Mouse (Mus musculus) left cerebral cortex, adult 11 months (tissue): Measurements from ENCODE around the gene 5031410I06Rik.
"Not testable (repeated sequence)": the region's sequence is repeated elsewhere in the genome, so short reads cannot be mapped to it uniquely, and the experiment has no call there.

Experiments
- DNase-seq: peaks from one replicate; pipeline ENCODE4 v3.0.0; 2022; ENCODE audit warnings: low spot score

5031410I06Rik gene

DNA sequence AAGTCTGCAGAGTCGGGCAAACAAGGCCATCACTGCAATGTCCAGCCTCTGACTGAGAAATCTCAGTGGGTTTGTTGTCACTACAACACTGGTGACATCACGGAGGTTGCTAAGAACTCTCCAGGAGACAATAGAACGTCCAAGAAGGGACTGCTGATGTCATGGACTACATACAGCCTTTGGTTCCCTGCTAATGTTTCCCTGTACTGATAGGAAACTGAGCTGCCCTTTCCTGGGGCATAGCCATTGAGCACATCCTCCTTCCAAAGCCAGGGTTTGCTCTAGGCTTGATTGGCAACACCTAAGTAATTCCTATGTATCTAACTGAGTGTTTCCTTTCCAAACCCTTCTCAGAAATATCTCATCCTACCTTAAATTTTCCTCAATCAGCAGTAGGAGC lies at the start of gene 5031410I06Rik:
Gene 5031410I06Rik (minus strand): TSS at position 101 of the 400 bp plus-strand sequence.
- DNase-seq = not testable (repeated sequence)

DNA sequence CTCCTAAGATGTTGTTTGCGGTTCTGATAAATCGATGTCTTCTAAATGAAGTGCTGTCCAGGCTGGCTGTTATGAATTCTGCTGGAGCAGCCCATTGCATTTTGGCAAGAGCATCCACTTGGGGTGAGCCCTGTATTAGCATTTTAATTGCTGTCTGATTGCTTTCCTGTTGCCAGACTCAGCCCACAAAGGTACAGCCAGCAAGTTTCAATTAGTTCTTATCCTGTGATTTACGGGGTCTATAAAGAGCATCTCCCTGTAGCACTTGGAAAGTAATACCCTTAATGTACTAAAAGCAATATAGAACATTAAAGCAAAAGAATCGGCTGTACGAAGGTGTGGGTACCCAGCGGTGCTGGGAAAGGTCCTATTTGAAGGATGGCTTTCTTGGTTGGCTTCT lies 37.7 kb upstream of the 5031410I06Rik start:
- no peak for DNase-seq

DNA sequence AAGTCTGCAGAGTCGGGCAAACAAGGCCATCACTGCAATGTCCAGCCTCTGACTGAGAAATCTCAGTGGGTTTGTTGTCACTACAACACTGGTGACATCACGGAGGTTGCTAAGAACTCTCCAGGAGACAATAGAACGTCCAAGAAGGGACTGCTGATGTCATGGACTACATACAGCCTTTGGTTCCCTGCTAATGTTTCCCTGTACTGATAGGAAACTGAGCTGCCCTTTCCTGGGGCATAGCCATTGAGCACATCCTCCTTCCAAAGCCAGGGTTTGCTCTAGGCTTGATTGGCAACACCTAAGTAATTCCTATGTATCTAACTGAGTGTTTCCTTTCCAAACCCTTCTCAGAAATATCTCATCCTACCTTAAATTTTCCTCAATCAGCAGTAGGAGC lies 16.2 kb upstream of the 5031410I06Rik start, which contains the start of gene Gm10220:
Gene Gm10220 (minus strand): TSS at position 101 of the 400 bp plus-strand sequence.
- not testable (repeated sequence) for DNase-seq

DNA sequence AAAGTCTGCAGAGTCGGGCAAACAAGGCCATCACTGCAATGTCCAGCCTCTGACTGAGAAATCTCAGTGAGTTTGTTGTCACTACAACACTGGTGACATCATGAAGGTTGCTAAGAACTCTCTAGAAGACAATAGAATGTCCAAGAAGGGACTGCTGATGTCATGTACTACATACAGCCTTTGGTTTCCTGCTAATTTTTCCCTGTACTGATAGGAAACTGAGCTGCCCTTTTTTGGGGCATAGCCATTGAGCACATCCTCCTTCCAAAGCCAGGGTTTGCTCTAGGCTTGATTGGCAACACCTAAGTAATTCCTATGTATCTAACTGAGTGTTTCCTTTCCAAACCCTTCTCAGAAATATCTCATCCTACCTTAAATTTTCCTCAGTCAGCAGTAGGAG lies 16.0 kb downstream of the 5031410I06Rik start, which contains the start of gene Gm10471:
Gene Gm10471 (minus strand): TSS at position 101 of the 400 bp plus-strand sequence.
- DNase-seq = not testable (repeated sequence)

DNA sequence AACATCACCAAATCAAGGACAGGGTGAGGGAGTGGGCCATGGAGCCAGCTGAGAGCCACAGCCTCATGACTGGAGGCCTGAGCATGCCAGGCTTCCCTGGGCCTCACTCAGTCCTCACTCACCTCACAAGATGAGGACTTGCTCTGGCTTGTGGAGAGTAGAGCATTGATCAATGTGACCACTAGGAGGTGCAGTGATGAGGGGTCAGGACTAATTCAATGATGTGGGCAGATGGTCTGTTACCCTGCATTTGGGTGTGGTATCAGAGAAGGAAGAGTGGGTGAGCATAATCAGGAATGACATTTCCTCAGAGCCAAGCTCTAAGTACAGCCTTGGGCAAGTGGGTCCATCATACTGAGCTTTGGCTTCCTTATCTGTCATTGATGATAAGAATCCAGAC lies 26.1 kb downstream of the 5031410I06Rik start:
- DNase-seq = not testable (repeated sequence)

DNA sequence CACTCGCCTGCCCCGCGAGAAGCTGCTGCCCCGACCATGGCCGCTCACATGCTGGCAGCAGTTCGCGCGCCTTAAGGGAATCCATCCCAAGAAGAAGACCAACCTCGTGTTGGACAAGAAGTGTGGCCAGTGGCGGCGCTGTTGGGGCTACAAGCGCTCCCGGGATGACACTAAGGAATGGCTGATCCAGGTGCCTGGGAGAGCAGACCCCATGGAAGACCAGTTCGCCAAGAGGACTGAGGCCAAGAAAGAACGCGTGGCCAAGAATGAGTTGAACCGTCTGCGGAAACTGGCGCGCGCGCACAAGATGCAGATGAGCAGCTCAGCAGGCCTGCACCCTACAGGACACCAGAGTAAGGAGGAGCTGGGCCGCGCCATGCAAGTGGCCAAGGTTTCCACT lies 34.4 kb downstream of the 5031410I06Rik start:
- DNase-seq = no peak

DNA sequence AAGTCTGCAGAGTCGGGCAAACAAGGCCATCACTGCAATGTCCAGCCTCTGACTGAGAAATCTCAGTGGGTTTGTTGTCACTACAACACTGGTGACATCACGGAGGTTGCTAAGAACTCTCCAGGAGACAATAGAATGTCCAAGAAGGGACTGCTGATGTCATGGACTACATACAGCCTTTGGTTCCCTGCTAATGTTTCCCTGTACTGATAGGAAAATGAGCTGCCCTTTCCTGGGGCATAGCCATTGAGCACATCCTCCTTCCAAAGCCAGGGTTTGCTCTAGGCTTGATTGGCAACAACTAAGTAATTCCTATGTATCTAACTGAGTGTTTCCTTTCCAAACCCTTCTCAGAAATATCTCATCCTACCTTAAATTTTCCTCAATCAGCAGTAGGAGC lies 46.7 kb downstream of the 5031410I06Rik start, which contains the start of gene Gm7347:
Gene Gm7347 (minus strand): TSS at position 101 of the 400 bp plus-strand sequence.
- not testable (repeated sequence) for DNase-seq
